Mouse (Mus musculus) liver, embryonic 16.5 days (tissue): ENCODE measurements around the gene Chst10. TPM values are rescaled to one million over a fixed set of nuclear protein-coding genes. Genes with fewer than 3 reads are reported as not detected.
A peak's percentile ranks its signal among the peaks of the same experiment; 100 is the strongest.

Experiments
- ATAC-seq: fragments of 200-750 bp; cut with Nextera tagmentation; 2 replicates; pipeline ENCODE4 v1.8.0; 2017; ENCODE audit warnings: low read depth, mild to moderate bottlenecking, moderate number of reproducible peaks, moderate library complexity
- H3K27ac ChIP-seq: fragments of 300-500 bp; sonication (generic); 2 replicates; pipeline ENCODE4 v1.5.1; 2014; ENCODE audit warnings: mild to moderate bottlenecking, low read length
- H3K27me3 ChIP-seq: fragments of 300-500 bp; sonication (generic); 2 replicates; pipeline ENCODE4 v1.6.1; 2014; ENCODE audit warnings: low read depth, low read length, mixed read lengths; ENCODE audit not compliant: control insufficient read depth, insufficient read depth
- H3K36me3 ChIP-seq: fragments of 300-500 bp; sonication (generic); 2 replicates; pipeline ENCODE4 v1.6.1; 2014; ENCODE audit warnings: mild to moderate bottlenecking; ENCODE audit not compliant: control insufficient read depth, insufficient read depth
- H3K4me1 ChIP-seq: fragments of 300-500 bp; sonication (generic); 2 replicates; pipeline ENCODE4 v1.6.1; 2014; ENCODE audit warnings: low read depth, low read length, mixed read lengths; ENCODE audit not compliant: control insufficient read depth
- H3K4me2 ChIP-seq: fragments of 300-500 bp; sonication (generic); 2 replicates; pipeline ENCODE4 v1.6.1; 2014; ENCODE audit warnings: low read depth, low read length, mixed read lengths
- H3K4me3 ChIP-seq: fragments of 300-500 bp; sonication (generic); 2 replicates; pipeline ENCODE4 v1.5.1; 2014; ENCODE audit warnings: low read depth, mild to moderate bottlenecking, low read length
- H3K9ac ChIP-seq: fragments of 300-500 bp; sonication (generic); 2 replicates; pipeline ENCODE4 v1.6.1; 2014; ENCODE audit warnings: low read depth, low read length
- H3K9me3 ChIP-seq: fragments of 300-500 bp; sonication (generic); replicated peaks from 2 replicates; pipeline ENCODE4 v1.6.1; 2016; ENCODE audit warnings: low read length; ENCODE audit not compliant: control insufficient read depth
- WGBS: fragments of 180-500 bp; shearing (Covaris S2); extraction: QIAGEN DNeasy Blood & Tissue Kit; methylation state at CpG from one replicate; pipeline ENCODE4 v1.1.7; 2014; ENCODE audit not compliant: insufficient replicate concordance; 5-methylcytosine and 5-hydroxymethylcytosine counted together
- polyA plus RNA-seq: library from polyadenylated mRNA; unstranded; fragments of >200 nt; fragmentation: Nextera tagmentation; extraction: Ambion mirVana; gene quantifications from 2 replicates; pipeline ENCODE4 v1.2.1, GENCODE M21; 2015

The Chst10 gene
- polyA plus RNA-seq: 0.19 and 0.21 TPM in 2 replicates

GRCm38 (mm10) chr1:38897431-38898248 lies at the start of gene Chst10:
TSS of gene Chst10 (minus strand) at chr1:38898161.
- no peak within 1 kb of the TSS for H3K9ac ChIP-seq
- peak within 1 kb of the TSS; percentile 50 for H3K4me3 ChIP-seq
- peak within 1 kb of the TSS; percentile 55 for H3K4me2 ChIP-seq
- no peaks in the 10 kb centered on the region for H3K9me3 ChIP-seq
- H3K4me1 ChIP-seq: no peaks in the 10 kb centered on the region
- 1% methylated on average over 67 of the region's 67 CpGs for WGBS
- ATAC-seq: peak; percentile 51; the same call in 1 of the 2 replicates
- peaks cover 16% of the 10 kb centered on the region for H3K27me3 ChIP-seq
- H3K27ac ChIP-seq: no peak within 1 kb of the TSS
- H3K36me3 ChIP-seq: no peaks in the 10 kb centered on the region

DNA sequence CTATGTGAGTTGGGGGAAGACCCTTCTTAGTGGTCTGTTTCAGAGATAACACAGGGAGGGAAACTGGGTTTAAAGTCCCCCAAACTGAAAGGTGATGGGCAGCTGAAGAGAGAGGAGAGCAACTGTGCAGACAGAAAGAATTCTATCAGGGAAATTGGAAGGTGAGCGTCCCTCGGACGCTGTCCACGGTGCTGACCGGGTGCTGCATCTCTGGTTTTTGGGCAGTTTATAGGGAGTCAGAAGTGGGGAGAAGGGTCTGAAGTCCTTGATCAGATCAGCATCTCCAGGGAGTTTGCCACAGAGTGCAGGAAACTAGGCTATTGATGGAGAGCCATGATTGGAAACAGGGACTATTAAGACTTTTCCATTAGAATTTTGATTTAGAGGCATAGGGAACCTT lies 41.6 kb upstream of the Chst10 start:
- H3K4me2 ChIP-seq: no peak overlapping the region
- no peaks in the 10 kb centered on the region for H3K27me3 ChIP-seq
- no peak overlapping the region for H3K27ac ChIP-seq
- no peaks in the 10 kb centered on the region for H3K4me1 ChIP-seq
- H3K4me3 ChIP-seq: no peak overlapping the region
- H3K9me3 ChIP-seq: no peaks in the 10 kb centered on the region
- WGBS: 3% methylated on average over 5 of the region's 5 CpGs
- ATAC-seq: no peak
- no peaks in the 10 kb centered on the region for H3K36me3 ChIP-seq
- no peak overlapping the region for H3K9ac ChIP-seq

DNA sequence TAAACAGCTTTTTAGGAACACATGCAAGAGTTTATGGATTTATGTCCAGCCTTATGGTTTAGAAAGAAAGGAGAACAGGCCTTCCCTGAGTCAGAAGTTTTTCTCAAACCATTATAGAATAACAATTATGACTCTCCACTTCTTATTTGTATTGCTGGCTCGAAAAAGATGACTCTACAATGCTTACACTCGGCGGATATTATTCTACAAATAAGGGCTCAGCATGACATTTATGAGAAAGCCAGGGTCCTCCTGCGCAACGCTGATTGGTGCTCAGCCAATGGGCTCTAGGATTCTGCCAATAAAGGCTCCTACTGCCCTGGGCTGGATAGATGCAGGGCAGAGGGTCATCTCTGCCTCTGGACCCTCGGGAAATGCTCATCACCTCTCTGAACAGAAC lies 40.9 kb upstream of the Chst10 start, which contains the start of gene Nms:
Nms (plus strand) TSS at position 301 of the 400 bp plus-strand sequence.
- H3K4me3 ChIP-seq: no peak within 1 kb of the TSS
- no peak within 1 kb of the TSS for H3K9ac ChIP-seq
- no peak within 1 kb of the TSS for H3K27ac ChIP-seq
- ATAC-seq: no peak
- H3K9me3 ChIP-seq: no peaks in the 10 kb centered on the region
- 46% methylated on average over 6 of the region's 6 CpGs for WGBS
- H3K4me1 ChIP-seq: no peaks in the 10 kb centered on the region
- no peaks in the 10 kb centered on the region for H3K27me3 ChIP-seq
- H3K4me2 ChIP-seq: no peak within 1 kb of the TSS
- H3K36me3 ChIP-seq: no peaks in the 10 kb centered on the region

- no peak overlapping the region for H3K9ac ChIP-seq
- H3K4me3 ChIP-seq: no peak overlapping the region
- 22% methylated on average over 6 of the region's 6 CpGs for WGBS
- ATAC-seq: no peak
- H3K27me3 ChIP-seq: no peaks in the 10 kb centered on the region
- H3K27ac ChIP-seq: no peak overlapping the region
- no peaks in the 10 kb centered on the region for H3K4me1 ChIP-seq
- no peaks in the 10 kb centered on the region for H3K36me3 ChIP-seq
- H3K9me3 ChIP-seq: no peaks in the 10 kb centered on the region
- H3K4me2 ChIP-seq: no peak overlapping the region
Observed at GRCm38 (mm10) chr1:38936780-38937179, 38.8 kb upstream of the Chst10 start.

- no peak overlapping the region for H3K4me3 ChIP-seq
- H3K4me2 ChIP-seq: no peak overlapping the region
- H3K27me3 ChIP-seq: no peaks in the 10 kb centered on the region
- H3K9ac ChIP-seq: no peak overlapping the region
- no peak overlapping the region for H3K27ac ChIP-seq
- ATAC-seq: no peak
- H3K36me3 ChIP-seq: no peaks in the 10 kb centered on the region
- WGBS: 35% methylated on average over 5 of the region's 5 CpGs
- no peaks in the 10 kb centered on the region for H3K9me3 ChIP-seq
- H3K4me1 ChIP-seq: no peaks in the 10 kb centered on the region
Observed at GRCm38 (mm10) chr1:38934668-38935067, 36.7 kb upstream of the Chst10 start.

DNA sequence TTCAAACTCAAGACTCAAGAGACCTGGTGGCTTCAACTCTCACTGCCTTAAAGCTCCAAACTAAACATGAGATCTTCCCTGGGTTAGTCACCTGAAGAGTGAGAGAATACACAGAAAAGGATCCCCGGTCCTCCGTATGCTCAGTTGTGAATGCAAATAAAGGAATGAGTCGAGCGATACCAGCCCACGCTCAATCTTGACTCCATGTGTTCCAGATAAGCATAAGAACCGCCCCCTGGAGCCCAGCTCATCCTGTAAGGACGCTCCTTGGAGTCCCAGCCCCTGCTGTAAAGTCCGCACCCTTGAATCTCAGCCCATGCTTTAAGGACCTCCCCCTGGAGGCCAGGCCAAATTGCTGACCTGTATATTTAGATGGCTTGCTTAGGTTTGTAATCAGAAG lies 32.8 kb upstream of the Chst10 start:
- 50% methylated on average over 8 of the region's 8 CpGs for WGBS
- Histone ChIP-seq H3K27ac (no peak overlapping the region), H3K4me3 (no peak overlapping the region), H3K36me3 (no peaks in the 10 kb centered on the region), H3K4me2 (no peak overlapping the region), H3K9ac (no peak overlapping the region), H3K9me3 (no peaks in the 10 kb centered on the region), H3K27me3 (no peaks in the 10 kb centered on the region), H3K4me1 (no peaks in the 10 kb centered on the region)
- ATAC-seq: no peak

DNA sequence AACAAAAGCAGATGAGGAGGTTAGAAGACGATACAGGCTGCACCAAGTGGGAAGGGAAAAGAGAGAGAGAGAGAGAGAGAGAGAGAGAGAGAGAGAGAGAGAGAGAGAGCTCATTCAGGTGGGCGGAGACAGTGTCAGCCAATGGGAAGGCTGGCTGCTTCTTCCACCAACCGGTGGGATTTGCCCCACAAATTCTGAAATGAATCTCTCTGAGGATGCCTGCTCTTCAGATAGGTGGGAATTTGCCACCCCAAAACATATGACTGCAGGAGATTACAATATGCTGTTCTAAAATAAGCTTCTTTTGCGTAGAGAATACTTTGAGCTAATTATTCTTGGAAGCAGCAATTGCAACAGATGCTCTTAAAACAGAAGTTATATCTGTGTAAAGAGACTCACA lies 31.5 kb upstream of the Chst10 start:
- Histone ChIP-seq H3K9me3 (no peaks in the 10 kb centered on the region), H3K27me3 (no peaks in the 10 kb centered on the region), H3K36me3 (no peaks in the 10 kb centered on the region), H3K4me2 (no peak overlapping the region), H3K27ac (no peak overlapping the region), H3K4me3 (no peak overlapping the region), H3K4me1 (no peaks in the 10 kb centered on the region), H3K9ac (no peak overlapping the region)
- ATAC-seq: no peak
- 55% methylated on average over 4 of the region's 4 CpGs for WGBS

DNA sequence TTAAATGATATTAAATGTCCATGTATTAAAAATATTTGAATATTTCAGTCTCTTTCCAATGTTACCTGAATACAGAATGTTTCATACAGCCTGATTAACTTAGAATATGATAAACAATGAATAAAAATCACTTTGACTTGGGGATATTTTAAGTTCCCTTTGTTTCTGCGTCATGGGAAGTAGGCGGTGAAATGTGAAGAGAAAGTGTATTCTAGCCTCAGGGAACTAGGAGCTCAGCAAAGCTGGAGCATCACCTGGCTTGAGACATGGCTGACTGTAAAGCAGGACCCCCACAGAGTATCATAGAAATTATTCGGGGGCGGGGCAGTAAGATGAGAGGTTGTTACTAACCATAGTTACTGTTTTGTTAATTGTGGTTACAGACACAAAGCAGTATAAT lies 31.0 kb upstream of the Chst10 start:
- ATAC-seq: no peak
- Histone ChIP-seq H3K4me2 (no peak overlapping the region), H3K27ac (no peak overlapping the region), H3K9me3 (no peaks in the 10 kb centered on the region), H3K36me3 (no peaks in the 10 kb centered on the region), H3K4me3 (no peak overlapping the region), H3K4me1 (no peaks in the 10 kb centered on the region), H3K9ac (no peak overlapping the region), H3K27me3 (no peaks in the 10 kb centered on the region)
- WGBS: 61% methylated on average over 4 of the region's 4 CpGs

- no peak for ATAC-seq
- no peak overlapping the region for H3K4me2 ChIP-seq
- H3K9me3 ChIP-seq: no peaks in the 10 kb centered on the region
- 56% methylated on average over 2 of the region's 2 CpGs for WGBS
- H3K4me1 ChIP-seq: no peaks in the 10 kb centered on the region
- H3K27me3 ChIP-seq: no peaks in the 10 kb centered on the region
- H3K9ac ChIP-seq: no peak overlapping the region
- no peak overlapping the region for H3K4me3 ChIP-seq
- no peak overlapping the region for H3K27ac ChIP-seq
- no peaks in the 10 kb centered on the region for H3K36me3 ChIP-seq
Observed at GRCm38 (mm10) chr1:38903985-38904384, 6.0 kb upstream of the Chst10 start.
